Mouse (Mus musculus): ENCODE data around the gene Exoc3l2.

- TF ChIP-seq POLR2A (IDR thresholded peaks at IDR 0.05; ENCODE audit: low read depth, low read length) (no peak), CTCF (conservative IDR thresholded peaks at IDR 0.05; ENCODE audit: insufficient read depth, insufficient read length, low read depth, low read length) (no peak)
Measured at GRCm38 (mm10) chr7:19420821-19421636, 42.1 kb upstream of the Exoc3l2 start.

Data from kidney, adult 2 months (tissue).